Comparison of ENCODE assay signal across 9 mouse cellular contexts in the genomic region with DNA sequence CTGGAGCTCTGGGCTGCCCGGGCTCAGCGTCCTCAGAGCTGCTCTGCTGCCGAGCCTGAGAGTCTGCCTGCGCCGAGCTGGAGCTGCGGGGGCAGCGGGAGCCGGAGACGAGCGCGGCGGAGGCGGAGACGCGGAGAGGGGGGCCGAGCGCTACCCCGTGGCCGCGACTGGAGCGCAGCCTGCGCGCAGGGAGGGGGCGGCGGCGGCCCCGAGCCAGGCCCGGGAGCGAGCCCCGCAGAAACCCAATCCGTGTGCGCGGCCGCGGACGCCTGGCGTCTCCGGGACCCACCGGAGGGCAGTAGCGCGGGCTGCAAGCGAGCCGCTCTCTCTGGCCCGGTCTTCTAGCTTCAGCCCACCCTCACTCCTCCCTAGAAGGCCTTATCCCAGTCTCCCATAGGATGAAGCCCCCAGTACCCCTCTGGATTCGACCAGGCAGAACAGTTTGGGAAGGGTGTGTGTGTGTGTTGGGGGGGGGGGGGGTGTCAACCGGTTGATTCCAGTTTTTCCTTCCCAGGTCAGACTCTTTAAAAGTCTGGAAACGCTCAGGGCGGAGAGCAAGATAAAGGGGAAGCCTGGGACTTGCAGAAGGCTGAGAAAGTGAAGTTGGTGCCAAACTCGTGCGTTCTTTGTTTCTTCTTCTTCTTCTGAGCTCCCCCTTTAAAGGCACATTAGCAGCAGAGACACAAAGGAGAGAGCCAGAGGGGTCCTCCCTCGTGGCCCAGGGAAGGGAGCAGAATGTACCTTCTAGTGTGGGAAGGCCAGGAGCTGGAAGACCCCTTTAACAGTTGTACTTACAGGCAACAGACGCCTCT. TPM values are rescaled to one million over a fixed set of nuclear protein-coding genes. Genes with fewer than 3 reads are reported as not detected.
DNase-seq lines count a peak whose midpoint lies in the region; ATAC-seq lines count a peak whose summit lies in the region.
"Had no signal": no experiment of that assay in that cellular context is flagged by ENCODE, and none has a peak within 500 bp of the region (broad histone marks: within the 10 kb centered on the region; RNA-seq: fewer than 3 reads in every experiment).

Gene Sdk2 (minus strand): TSS at position 96 of the 812 bp plus-strand sequence.

- peaks cover 41% of the 10 kb centered on the region for H3K4me1 ChIP-seq in kidney, embryonic 16.5 days (ENCODE audit: insufficient read depth, low read length)
- peaks cover 52% of the 10 kb centered on the region for H3K4me1 ChIP-seq in embryonic facial prominence, embryonic 15.5 days
- H3K4me1 ChIP-seq in heart, embryonic 16.5 days (ENCODE audit: control insufficient read depth, insufficient read depth, low read length) = peaks cover 3% of the 10 kb centered on the region; the same call in 1 of the 2 replicates
- peaks cover 30% of the 10 kb centered on the region for H3K4me1 ChIP-seq in lung, embryonic 16.5 days (replicated peaks; ENCODE audit: control insufficient read depth, insufficient read depth, low read length)

- no peak for DNase-seq in kidney, adult 18-20 months
- DNase-seq in layer of hippocampus, postnatal 14 days (ENCODE audit: low spot score in 2 of 2) = peak; percentile 67 to 74
- DNase-seq in right cerebral cortex, adult 2 months (ENCODE audit: low spot score in 2 of 2) = peak; percentile 78 to 79
- DNase-seq in spleen, adult 12 weeks (ENCODE audit: low spot score) = no peak

- H3K9ac ChIP-seq in kidney, embryonic 16.5 days (replicated peaks; ENCODE audit: low read length) = peak within 1 kb of the TSS; percentile 72
- peak within 1 kb of the TSS; percentile 69 for H3K9ac ChIP-seq in embryonic facial prominence, embryonic 15.5 days
- peak within 1 kb of the TSS; percentile 77 for H3K9ac ChIP-seq in heart, embryonic 16.5 days (ENCODE audit: low read length)
- H3K9ac ChIP-seq in lung, embryonic 16.5 days (ENCODE audit: low read length) = peak within 1 kb of the TSS; percentile 74

- WGBS in kidney, embryonic 16.5 days = 2% methylated on average over 38 of the region's 52 CpGs
- 3% methylated on average over 50 of the region's 52 CpGs for WGBS in embryonic facial prominence, embryonic 15.5 days
- 4% methylated on average over 52 of the region's 52 CpGs for WGBS in heart, embryonic 16.5 days
- 2% methylated on average over 49 of the region's 52 CpGs for WGBS in lung, embryonic 16.5 days

- peak within 1 kb of the TSS; percentile 64 for H3K27ac ChIP-seq in kidney, embryonic 16.5 days (ENCODE audit: low read length)
- H3K27ac ChIP-seq in embryonic facial prominence, embryonic 15.5 days (replicated peaks) = peak within 1 kb of the TSS; percentile 92
- peak within 1 kb of the TSS; percentile 73 for H3K27ac ChIP-seq in heart, embryonic 16.5 days (ENCODE audit: low read length)
- peak within 1 kb of the TSS; percentile 74 for H3K27ac ChIP-seq in lung, embryonic 16.5 days (ENCODE audit: low read length)

- H3K4me2 ChIP-seq in kidney, embryonic 16.5 days (replicated peaks; ENCODE audit: low read depth, low read length) = peak within 1 kb of the TSS; percentile 78
- H3K4me2 ChIP-seq in embryonic facial prominence, embryonic 15.5 days (replicated peaks) = peak within 1 kb of the TSS; percentile 98
- peak within 1 kb of the TSS; percentile 77 for H3K4me2 ChIP-seq in heart, embryonic 16.5 days (ENCODE audit: low read depth, low read length)
- peak within 1 kb of the TSS; percentile 97 for H3K4me2 ChIP-seq in lung, embryonic 16.5 days (ENCODE audit: low read depth, low read length)

- H3K9me3 ChIP-seq in kidney, embryonic 16.5 days (ENCODE audit: low read length) = no peaks in the 10 kb centered on the region
- H3K9me3 ChIP-seq in embryonic facial prominence, embryonic 15.5 days (replicated peaks) = no peaks in the 10 kb centered on the region
- H3K9me3 ChIP-seq in heart, embryonic 16.5 days (replicated peaks; ENCODE audit: control insufficient read depth, low read length) = no peaks in the 10 kb centered on the region
- H3K9me3 ChIP-seq in lung, embryonic 16.5 days (ENCODE audit: control insufficient read depth, low read length) = no peaks in the 10 kb centered on the region

- no peaks in the 10 kb centered on the region for H3K36me3 ChIP-seq in kidney, embryonic 16.5 days (ENCODE audit: insufficient read depth, low read length)
- no peaks in the 10 kb centered on the region for H3K36me3 ChIP-seq in embryonic facial prominence, embryonic 15.5 days
- H3K36me3 ChIP-seq in heart, embryonic 16.5 days (ENCODE audit: control insufficient read depth, insufficient read depth) = no peaks in the 10 kb centered on the region
- H3K36me3 ChIP-seq in lung, embryonic 16.5 days (ENCODE audit: control insufficient read depth, insufficient read depth, low read length) = no peaks in the 10 kb centered on the region
- H3K36me3 ChIP-seq: G1E had no signal

- peak; percentile 75 for ATAC-seq in kidney, embryonic 16.5 days (ENCODE audit: low FRiP score, low TSS enrichment)
- ATAC-seq in embryonic facial prominence, embryonic 15.5 days (ENCODE audit: insufficient number of reproducible peaks, low FRiP score, low TSS enrichment, low read depth) = peak; percentile 80
- ATAC-seq in heart, embryonic 16.5 days (replicated peaks; ENCODE audit: extremely low read depth, insufficient read depth, low FRiP score) = peak; percentile 82
- peak; percentile 82 for ATAC-seq in lung, embryonic 16.5 days (ENCODE audit: low read depth)

- peak within 1 kb of the TSS; percentile 56 for H3K4me3 ChIP-seq in kidney, embryonic 16.5 days (ENCODE audit: low read length)
- H3K4me3 ChIP-seq in embryonic facial prominence, embryonic 15.5 days (replicated peaks) = peak within 1 kb of the TSS; percentile 68
- H3K4me3 ChIP-seq in heart, embryonic 16.5 days (ENCODE audit: low read length) = peak within 1 kb of the TSS; percentile 66
- H3K4me3 ChIP-seq in lung, embryonic 16.5 days (ENCODE audit: low read length) = peak within 1 kb of the TSS; percentile 66

- peaks cover 46% of the 10 kb centered on the region for H3K27me3 ChIP-seq in kidney, embryonic 16.5 days (ENCODE audit: insufficient read depth, low read length)
- peaks cover 9% of the 10 kb centered on the region for H3K27me3 ChIP-seq in embryonic facial prominence, embryonic 15.5 days
- peaks cover 23% of the 10 kb centered on the region for H3K27me3 ChIP-seq in heart, embryonic 16.5 days (ENCODE audit: control insufficient read depth, insufficient read depth, low read length)
- peaks cover 49% of the 10 kb centered on the region for H3K27me3 ChIP-seq in lung, embryonic 16.5 days (ENCODE audit: control insufficient read depth, insufficient read depth, low read depth, low read length)

RNA-seq across cellular contexts. Expression of gene Sdk2, which starts in this region (rescaled TPM):
- 2.8 and 3.7 TPM in 2 replicates for polyA plus RNA-seq in kidney, embryonic 16.5 days (2015; fragmentation: Nextera tagmentation; extraction: Ambion mirVana)
- polyA plus RNA-seq in embryonic facial prominence, embryonic 15.5 days (2015; fragmentation: Nextera tagmentation; extraction: Ambion mirVana) = 4.8 and 5.1 TPM in 2 replicates
- polyA plus RNA-seq in heart, embryonic 16.5 days (2015; fragmentation: Nextera tagmentation; extraction: Ambion mirVana) = 1.1 and 2.1 TPM in 2 replicates
- 10 to 100 TPM; 26.2 to 33.6 TPM for total RNA-seq in layer of hippocampus, postnatal 14 days (2021)
- polyA plus RNA-seq in lung, embryonic 16.5 days (2015; fragmentation: Nextera tagmentation; extraction: Ambion mirVana) = 2.1 and 2.6 TPM in 2 replicates
- polyA plus RNA-seq: G1E had no signal

Comparison
In these comparisons a context has a peak if more than half of its experiments do, and no peak if none do; other contexts are left out.
1. DNase-seq: peak in layer of hippocampus, postnatal 14 days (2 of 2) and right cerebral cortex, adult 2 months (2 of 2); none in kidney, adult 18-20 months (single experiment) and spleen, adult 12 weeks (single experiment).
2. Peak in every context shown above with its lines, with median percentiles within 50 percentile points of each other: ATAC-seq, H3K27ac ChIP-seq, H3K4me2 ChIP-seq, H3K4me3 ChIP-seq and H3K9ac ChIP-seq.